Mouse (Mus musculus) heart, adult 2 months (tissue): ENCODE results near the gene Yy1. TPM values are rescaled to one million over a fixed set of nuclear protein-coding genes. Genes with fewer than 3 reads are reported as not detected.

Source experiments
- DNase-seq, 2 experiments: peaks; one replicate each; pipeline ENCODE4 v3.0.0; 2021
- H3K27ac ChIP-seq: fragments of 200-600 bp; 2 replicates; pipeline ENCODE4 v1.8.1; 2022
- H3K27me3 ChIP-seq: fragments of 200-500 bp; 2 replicates; pipeline ENCODE4 v1.6.1; 2012; ENCODE audit warnings: mild to moderate bottlenecking, low read length, inconsistent platforms, mixed read lengths; ENCODE audit not compliant: control insufficient read depth, insufficient read depth
- H3K36me3 ChIP-seq: fragments of 200-500 bp; 2 replicates; pipeline ENCODE4 v1.6.1; 2012; ENCODE audit warnings: low read length, inconsistent platforms; ENCODE audit not compliant: control insufficient read depth, insufficient read depth
- H3K4me1 ChIP-seq: fragments of 200-500 bp; 2 replicates; pipeline ENCODE4 v1.6.1; 2011; ENCODE audit warnings: low read length; ENCODE audit not compliant: control insufficient read depth, insufficient read depth
- H3K4me3 ChIP-seq: fragments of 200-600 bp; 2 replicates; pipeline ENCODE4 v1.8.1; 2022
- H3K79me2 ChIP-seq: fragments of 200-500 bp; replicated peaks from 2 replicates; pipeline ENCODE4 v1.6.1; 2012; ENCODE audit warnings: mild to moderate bottlenecking, inconsistent platforms, low read length, moderate library complexity, mixed read lengths; ENCODE audit not compliant: control insufficient read depth, insufficient read depth
- H3K9ac ChIP-seq: fragments of 200-500 bp; 2 replicates; pipeline ENCODE4 v1.6.1; 2012; ENCODE audit warnings: low read depth, mild to moderate bottlenecking, control low read depth, inconsistent platforms, low read length, mixed read lengths
- CTCF ChIP-seq: fragments of 200-600 bp; IDR thresholded peaks from 2 replicates; pipeline ENCODE4 v1.8.1; 2022; ENCODE audit warnings: antibody characterized with exemption, mild to moderate bottlenecking, moderate library complexity
- EP300 ChIP-seq: fragments of 200-500 bp; IDR thresholded peaks from 2 replicates; pipeline ENCODE4 v1.6.1; 2011; ENCODE audit warnings: low read depth, low read length, control low read depth; ENCODE audit not compliant: insufficient read depth
- POLR2A ChIP-seq: fragments of 200-500 bp; IDR thresholded peaks from 2 replicates; pipeline ENCODE4 v1.6.1; 2011; ENCODE audit warnings: mild to moderate bottlenecking, low read depth, low read length, control low read depth; ENCODE audit not compliant: insufficient read depth
- WGBS: fragments of 180-500 bp; shearing (Covaris S2); methylation state at CpG from one replicate; pipeline ENCODE4 v1.1.7; 2018; 5-methylcytosine and 5-hydroxymethylcytosine counted together
- intact Hi-C: fragments of 180-260 bp; cut with DNase I; formaldehyde crosslinking; loops from one replicate; pipeline ENCODE4 v1.15.1; 2025
- polyA plus RNA-seq: library from polyadenylated mRNA; depleted of rRNA; stranded (reverse); fragments of >200 nt; gene quantifications from 2 replicates; pipeline ENCODE4 v1.2.3, GENCODE M21; 2012
- total RNA-seq, 2 experiments: library from RNA; stranded (reverse); gene quantifications; 2 replicates each; pipeline ENCODE4 v1.2.3; 2021

Gene Yy1
- total and polyA plus RNA-seq, 3 experiments = 7.1 to 38.8 (median 34.4) TPM

DNA sequence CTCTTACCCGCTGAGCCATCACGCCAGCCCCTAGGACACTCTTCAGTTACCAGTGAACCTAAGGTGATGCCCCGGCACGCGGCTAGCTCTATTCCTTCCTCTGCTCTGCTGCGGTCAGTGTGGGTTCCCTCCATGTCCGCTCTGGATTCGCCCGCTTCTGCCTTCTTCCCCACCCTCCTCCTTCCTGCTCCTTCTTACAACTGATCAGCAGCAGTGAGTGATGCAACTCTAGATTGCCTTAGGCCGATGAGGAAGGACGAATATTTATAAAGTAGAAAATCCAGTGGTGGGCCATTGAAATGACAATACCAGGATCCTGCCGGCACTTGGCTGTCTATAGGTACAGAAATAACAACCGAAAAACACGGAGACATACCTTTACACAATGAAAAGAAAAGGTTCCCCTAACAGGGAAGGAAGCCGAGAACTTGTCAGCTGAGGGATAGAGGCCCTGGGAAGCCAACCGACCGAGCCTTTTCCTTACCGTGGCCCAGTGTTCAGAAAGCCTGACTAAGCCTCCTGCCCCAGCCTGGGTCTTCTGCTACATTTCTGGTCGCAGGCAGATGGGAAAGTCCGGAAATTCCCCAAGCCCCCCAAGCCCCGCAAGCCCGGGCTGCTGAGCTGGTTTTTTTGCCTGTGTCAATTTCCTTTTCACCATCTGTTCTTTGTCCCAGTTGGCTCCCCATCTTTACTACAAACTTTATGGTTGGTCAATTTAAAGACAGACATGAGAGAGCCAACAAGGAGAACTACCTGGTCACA, 27.7 kb upstream of the Yy1 start:
- TF ChIP-seq EP300 = no peak
- TF ChIP-seq POLR2A = no peak
- no peak for TF ChIP-seq CTCF
- peak; percentile 45 to 47 for DNase-seq
- H3K9ac ChIP-seq = peak overlapping the region; percentile 61

DNA sequence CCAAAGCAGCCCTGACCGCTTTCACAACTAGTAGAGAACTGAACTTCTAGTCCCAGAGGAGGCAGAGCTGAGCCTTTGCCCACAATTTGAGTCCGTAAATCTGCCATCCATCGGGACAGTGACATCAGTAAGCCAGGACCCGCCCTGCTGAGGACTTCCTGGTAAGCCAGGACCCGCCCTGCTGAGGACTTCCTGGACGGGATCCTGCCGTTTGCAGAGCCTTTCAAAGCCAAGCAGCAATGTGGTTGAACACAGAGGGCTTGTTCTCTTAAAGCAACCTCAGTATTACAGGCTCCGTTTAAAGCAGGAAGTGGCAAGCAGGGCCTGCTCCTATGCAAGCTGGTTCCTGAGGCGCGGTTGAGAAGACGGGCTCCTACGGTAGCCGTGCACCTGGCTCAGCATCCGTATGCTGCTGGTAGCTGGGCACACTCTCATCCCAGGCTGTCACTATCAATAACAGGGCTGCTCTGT, 27.0 kb upstream of the Yy1 start:
- Histone ChIP-seq H3K4me1 (peaks cover 7% of the 10 kb centered on the region), H3K9ac (peak overlapping the region; percentile 61), H3K36me3 (no peaks in the 10 kb centered on the region), H3K27me3 (no peaks in the 10 kb centered on the region), H3K4me3 (peak overlapping the region; percentile 47), H3K79me2 (no peaks in the 10 kb centered on the region), H3K27ac (peak overlapping the region; percentile 84)
- DNase-seq = peak; percentile 85 to 89
- 0 out of 2 replicates have a peak, but pooled peaks have one; percentile 53 for TF ChIP-seq EP300
- TF ChIP-seq CTCF = no peak
- peak; percentile 91 for TF ChIP-seq POLR2A
- 11% methylated on average over 14 of the region's 14 CpGs for WGBS
- intact Hi-C loops = loop anchor here (2.0 kb wide), 1 partner anchor 27 kb away; the partner anchor contains the start of gene Yy1

More for the DNA sequence above, 27.7 kb upstream of the Yy1 start:
- intact Hi-C loops = loop anchor here (2.0 kb wide), 1 partner anchor 28 kb away; the partner anchor contains the start of gene Yy1
- H3K4me3 ChIP-seq = peak overlapping the region; percentile 47
- H3K36me3 ChIP-seq = no peaks in the 10 kb centered on the region
- no peaks in the 10 kb centered on the region for H3K27me3 ChIP-seq
- no peaks in the 10 kb centered on the region for H3K79me2 ChIP-seq
- peak overlapping the region; percentile 84 for H3K27ac ChIP-seq
- 60% methylated on average over 22 of the region's 22 CpGs for WGBS
- peaks cover 10% of the 10 kb centered on the region for H3K4me1 ChIP-seq

- Histone ChIP-seq H3K4me3 (peak overlapping the region; percentile 47), H3K36me3 (no peaks in the 10 kb centered on the region), H3K27me3 (no peaks in the 10 kb centered on the region), H3K9ac (peak overlapping the region; percentile 61), H3K79me2 (no peaks in the 10 kb centered on the region), H3K4me1 (peaks cover 4% of the 10 kb centered on the region), H3K27ac (peak overlapping the region; percentile 84)
- peak in 1 of 2 experiments; percentile 26 for DNase-seq
- intact Hi-C loops = no loop called here
- WGBS = 13% methylated on average over 10 of the region's 10 CpGs
- TF ChIP-seq CTCF (no peak), EP300 (no peak), POLR2A (no peak)
These were observed 26.5 kb upstream of the Yy1 start for GRCm38 (mm10) chr12:108766316-108766715.

- DNase-seq = no peak
- H3K27ac ChIP-seq = peak overlapping the region; percentile 84
- intact Hi-C loops = no loop called here
- 29% methylated on average over 7 of the region's 7 CpGs for WGBS
- TF ChIP-seq POLR2A (no peak), EP300 (no peak), CTCF (no peak)
- H3K4me3 ChIP-seq = no peak overlapping the region
- H3K36me3 ChIP-seq = no peaks in the 10 kb centered on the region
- H3K27me3 ChIP-seq = no peaks in the 10 kb centered on the region
- H3K79me2 ChIP-seq = no peaks in the 10 kb centered on the region
- no peak overlapping the region for H3K9ac ChIP-seq
- H3K4me1 ChIP-seq = peaks cover 4% of the 10 kb centered on the region
These were observed 25.9 kb upstream of the Yy1 start for GRCm38 (mm10) chr12:108766866-108767265.

DNA sequence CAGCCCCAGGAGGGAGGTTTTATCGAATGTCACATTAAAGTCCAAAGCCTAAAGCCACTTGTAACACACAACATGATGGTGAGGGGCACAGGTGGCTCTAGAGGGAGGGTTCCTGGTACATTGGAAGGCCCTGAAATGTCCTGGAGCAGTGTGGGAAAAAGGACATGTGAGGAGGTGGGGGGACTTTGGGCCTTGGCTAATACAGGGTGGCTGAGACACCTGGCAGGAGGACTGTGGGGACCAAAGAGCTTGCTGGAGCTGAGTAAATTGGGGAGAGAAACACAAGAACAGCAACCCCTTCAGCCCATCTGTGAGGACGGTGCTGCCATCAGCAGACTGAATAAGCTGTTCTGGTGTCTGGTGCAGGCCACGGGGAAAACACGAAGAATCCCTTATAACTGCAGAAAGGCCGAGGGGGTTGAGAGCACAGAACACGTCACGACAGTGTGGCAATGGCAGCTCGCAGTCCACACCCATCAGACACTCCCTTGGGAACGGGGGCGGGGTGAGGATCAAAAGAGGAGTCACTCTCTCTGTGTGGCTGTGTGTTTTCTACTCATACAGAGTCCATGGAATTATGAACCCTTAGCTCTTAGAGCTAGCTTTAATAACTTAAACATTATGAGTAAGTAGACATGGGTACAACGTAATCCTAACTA, 24.4 kb upstream of the Yy1 start:
- Histone ChIP-seq H3K4me1 (peaks cover 1% of the 10 kb centered on the region; the same call in 1 of the 2 replicates), H3K27me3 (no peaks in the 10 kb centered on the region), H3K27ac (no peak overlapping the region), H3K9ac (no peak overlapping the region), H3K4me3 (no peak overlapping the region), H3K79me2 (no peaks in the 10 kb centered on the region), H3K36me3 (no peaks in the 10 kb centered on the region)
- intact Hi-C loops = no loop called here
- WGBS = 74% methylated on average over 11 of the region's 11 CpGs
- DNase-seq = no peak
- TF ChIP-seq POLR2A (no peak), EP300 (no peak), CTCF (no peak)
